Comparison of ENCODE assay signal across 8 mouse cellular contexts in the genomic region with DNA sequence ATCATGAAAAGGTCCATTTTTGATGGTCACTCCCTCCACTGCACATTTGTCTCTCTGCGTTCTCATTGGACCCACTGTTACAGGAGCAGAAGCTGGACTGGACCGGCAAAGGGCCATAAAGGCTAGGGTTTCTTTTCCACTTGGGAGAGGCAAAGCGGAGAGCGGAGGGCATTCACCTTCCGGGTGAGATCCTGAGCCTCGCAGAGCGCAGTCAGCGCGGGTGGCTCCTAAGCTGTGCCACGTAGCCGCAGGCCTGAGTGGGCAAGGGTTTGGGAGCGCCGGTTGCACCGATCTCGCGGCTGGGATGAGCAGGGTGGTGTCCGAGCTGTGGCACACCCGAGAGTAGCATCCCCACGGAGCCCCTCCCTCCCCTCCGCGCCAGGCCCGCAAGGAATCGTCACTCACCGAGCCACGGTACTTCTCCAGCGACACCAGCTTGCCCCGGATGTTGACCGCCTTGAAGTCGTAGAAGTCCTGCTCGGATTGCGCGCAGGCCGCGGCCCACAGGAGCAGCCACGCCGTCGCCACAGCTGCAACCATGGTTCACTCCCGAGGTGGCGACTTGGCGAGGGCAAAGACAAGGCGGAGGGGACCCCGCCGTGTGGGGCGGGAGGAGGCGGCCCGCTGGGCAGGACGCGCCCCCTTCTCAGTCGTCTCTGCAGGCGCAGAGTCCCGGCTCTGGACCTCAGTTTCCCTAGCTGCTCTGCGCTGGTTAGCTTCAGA. TPM values are rescaled to one million over a fixed set of nuclear protein-coding genes. Genes with fewer than 3 reads are reported as not detected.
DNase-seq lines count a peak whose midpoint lies in the region; ATAC-seq lines count a peak whose summit lies in the region.

No protein-coding gene starts in this region.

- no peaks in the 10 kb centered on the region for H3K27me3 ChIP-seq in hindbrain, embryonic 11.5 days (ENCODE audit: control insufficient read depth, insufficient read depth, low read length)

- peak; percentile 70 for ATAC-seq in hindbrain, embryonic 11.5 days (ENCODE audit: low FRiP score)

- peak; percentile 70 for DNase-seq in Muller cell, postnatal 12 days (ENCODE audit: inconsistent ontology term)
- peak; percentile 81 for DNase-seq in cerebellum, adult 9-11 months
- DNase-seq in frontal cortex, postnatal 14 days (ENCODE audit: low spot score in 2 of 2), result peak; percentile 53 to 57
- DNase-seq in hindbrain, embryonic 11.5 days (ENCODE audit: low spot score), result peak; percentile 70
- DNase-seq in layer of hippocampus, postnatal 25 days (ENCODE audit: extremely low spot score in 1 of 2, low spot score in 1 of 2), result peak; percentile 54 to 57
- DNase-seq in lung, postnatal 14 days, result peak; percentile 70
- DNase-seq in retina, embryonic 14.5 days (ENCODE audit: low spot score), result peak; percentile 63
- DNase-seq in urinary bladder, adult 18-20 months (ENCODE audit: low spot score in 2 of 2), result peak; percentile 34 to 45

- H3K4me3 ChIP-seq in hindbrain, embryonic 11.5 days (ENCODE audit: low read depth, low read length), result peak overlapping the region; percentile 39

- peak overlapping the region; percentile 86 for H3K4me2 ChIP-seq in hindbrain, embryonic 11.5 days (replicated peaks; ENCODE audit: low read depth, low read length)

- H3K27ac ChIP-seq in hindbrain, embryonic 11.5 days (ENCODE audit: low read depth, low read length), result peak overlapping the region; percentile 54; the same call in 1 of the 2 replicates

- H3K36me3 ChIP-seq in hindbrain, embryonic 11.5 days (ENCODE audit: control insufficient read depth, insufficient read depth, low read length), result no peaks in the 10 kb centered on the region

- H3K4me1 ChIP-seq in hindbrain, embryonic 11.5 days (replicated peaks; ENCODE audit: control insufficient read depth, insufficient read depth, low read length), result peaks cover 11% of the 10 kb centered on the region; the same call in 1 of the 2 replicates

- 2% methylated on average over 52 of the region's 52 CpGs for WGBS in hindbrain, embryonic 11.5 days

- H3K9me3 ChIP-seq in hindbrain, embryonic 11.5 days (ENCODE audit: control insufficient read depth, low read length), result no peaks in the 10 kb centered on the region

- peak overlapping the region; percentile 74 for H3K9ac ChIP-seq in hindbrain, embryonic 11.5 days (ENCODE audit: low read depth, low read length)

RNA-seq across cellular contexts. Expression of gene Gpx7, which starts 0.5 kb away (rescaled TPM):
- 47.3 and 52.8 TPM in 2 replicates for polyA plus RNA-seq in hindbrain, embryonic 11.5 days (2014; fragmentation: Nextera tagmentation; extraction: Ambion mirVana)
- total RNA-seq in layer of hippocampus, postnatal 25 days (2021), result 1 to 10 TPM; 4.7 to 7.0 TPM

RNA-seq across cellular contexts. Expression of gene Shisal2a, which starts 23.1 kb away (rescaled TPM):
- polyA plus RNA-seq in hindbrain, embryonic 11.5 days (2014; fragmentation: Nextera tagmentation; extraction: Ambion mirVana), result 2.0 and 3.2 TPM in 2 replicates
- not detected for total RNA-seq in layer of hippocampus, postnatal 25 days (2021)

RNA-seq across cellular contexts. Expression of gene Tut4, which starts 52.9 kb away (rescaled TPM):
- polyA plus RNA-seq in hindbrain, embryonic 11.5 days (2014; fragmentation: Nextera tagmentation; extraction: Ambion mirVana), result 65.8 and 105 TPM in 2 replicates
- total RNA-seq in layer of hippocampus, postnatal 25 days (2021), result 10 to 100 TPM; 28.0 to 42.2 TPM

Comparison
In these comparisons a context has a peak if more than half of its experiments do, and no peak if none do; other contexts are left out.
1. Peak in every context shown above with its lines: DNase-seq, ATAC-seq, H3K4me3 ChIP-seq and H3K27ac ChIP-seq.